Mouse (Mus musculus): Measurements from ENCODE around the gene Ankef1. TPM values are rescaled to one million over a fixed set of nuclear protein-coding genes. Genes with fewer than 3 reads are reported as not detected.

The Ankef1 gene
- total RNA-seq, 4 experiments from 2014 or later: 1.7 to 3.4 (median 2.5) TPM

DNA sequence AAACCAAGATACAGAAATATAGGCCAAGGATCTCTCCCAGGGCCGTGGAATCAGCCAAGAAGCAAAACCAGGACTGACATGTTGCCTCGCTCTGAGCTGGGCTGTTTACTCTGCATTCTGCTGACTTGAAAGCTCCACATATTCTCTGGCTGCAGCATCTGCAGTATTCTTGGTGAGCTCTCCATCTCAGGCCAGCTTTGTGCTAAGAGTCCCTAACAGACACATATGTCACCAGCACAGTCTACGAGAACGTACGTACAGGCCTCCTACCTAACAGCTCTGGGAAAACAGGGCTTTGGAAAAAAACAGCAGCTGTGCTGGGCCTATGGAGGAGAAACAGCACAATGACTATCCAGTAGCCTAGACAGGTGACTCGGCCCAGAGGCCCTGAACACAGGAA is 97.0 kb downstream of the Ankef1 start:
- peak in 1 of 2 experiments; percentile 54 for DNase-seq (ENCODE audit: low spot score in 2 of 2)

DNA sequence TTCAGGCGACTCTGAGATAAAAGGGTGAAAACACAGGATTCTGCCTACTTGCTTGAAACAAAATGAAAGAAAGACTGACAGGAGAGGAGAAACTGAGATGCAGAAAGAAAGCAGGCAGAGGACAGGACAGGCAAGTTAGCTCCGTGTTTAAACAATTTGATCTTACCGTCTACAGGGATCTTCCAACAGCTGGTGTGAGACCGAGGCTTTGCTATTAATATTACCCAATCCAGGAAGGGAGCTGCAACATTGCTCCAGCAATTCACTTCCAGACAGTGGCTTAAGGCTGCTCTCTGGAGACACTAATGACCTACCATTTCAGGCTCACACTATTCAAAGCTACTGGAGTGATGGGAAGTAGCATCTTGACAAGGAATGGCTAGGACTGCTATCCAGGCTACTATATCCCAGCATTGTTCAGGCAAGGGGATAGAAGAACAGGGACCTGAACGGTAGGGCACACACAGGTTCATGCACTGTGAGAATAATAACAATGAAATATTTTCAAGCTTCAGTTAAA is 99.0 kb downstream of the Ankef1 start:
- DNase-seq (ENCODE audit: low spot score in 2 of 2): no peak

DNA sequence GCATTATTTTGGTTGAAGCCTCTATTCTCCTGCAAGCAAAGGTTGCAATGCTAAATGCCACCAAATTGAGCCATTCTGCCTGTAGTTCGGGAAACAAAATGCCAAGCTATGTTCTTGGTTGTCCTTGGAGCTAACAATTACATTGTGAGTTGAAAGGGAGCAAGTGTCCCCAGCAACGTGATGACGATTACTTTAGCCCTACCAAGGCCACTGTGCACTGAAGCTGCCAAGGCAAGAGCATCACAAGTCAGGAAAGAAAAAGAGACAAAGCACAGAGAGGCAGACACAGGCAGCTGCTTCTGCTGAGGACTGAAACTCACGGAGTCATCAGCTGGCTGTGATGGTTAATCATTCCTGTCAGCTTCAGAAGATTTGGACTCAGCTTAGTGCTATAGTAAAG is 99.5 kb downstream of the Ankef1 start:
- no peak for DNase-seq (ENCODE audit: low spot score in 2 of 2)

Other genes starting within 250 kb of the Ankef1 start
- gene Pak7, start 113.9 kb upstream of the Ankef1 start, total RNA-seq (2022): 10 to 100 TPM; 45.1 to 56.0 (median 49.3) TPM
- gene Snap25, start 211.5 kb downstream of the Ankef1 start, total RNA-seq (2022): 1,000 to 10,000 TPM; 2,805 to 3,008 (median 2,879) TPM